Comparison of ENCODE assay signal across 11 mouse cellular contexts in the genomic region with DNA sequence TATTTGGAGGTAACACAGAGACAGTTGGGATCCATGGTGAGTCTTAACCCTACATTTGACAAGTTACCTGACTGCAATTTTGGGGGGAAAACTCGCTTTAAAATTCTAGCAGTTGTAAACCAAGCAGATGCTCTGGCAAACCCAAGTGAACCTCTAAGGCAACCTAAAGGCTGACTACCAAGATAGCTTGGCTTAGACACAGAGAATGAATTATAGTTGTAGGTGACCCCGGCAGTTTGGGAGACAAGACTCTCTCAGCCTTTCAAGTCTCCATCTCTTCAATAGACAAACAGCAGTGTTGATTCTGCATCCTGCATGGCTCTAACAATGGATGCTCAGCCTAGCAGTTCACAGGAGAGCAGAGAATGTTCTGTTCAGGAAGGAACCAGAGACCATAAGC. TPM values are rescaled to one million over a fixed set of nuclear protein-coding genes. Genes with fewer than 3 reads are reported as not detected.
DNase-seq lines count a peak whose midpoint lies in the region; ATAC-seq and TF ChIP-seq lines count a peak whose summit lies in the region.
"Had no signal": no experiment of that assay in that cellular context is flagged by ENCODE, and none has a peak within 500 bp of the region (broad histone marks: within the 10 kb centered on the region; RNA-seq: fewer than 3 reads in every experiment).

A gene (plus strand): TSS at position 301 of the 400 bp plus-strand sequence.

- peak within 1 kb of the TSS; percentile 82 for H3K4me3 ChIP-seq in layer of hippocampus, adult 2 months
- H3K4me3 ChIP-seq in embryonic fibroblast, embryonic 13.5 days (ENCODE audit: insufficient read depth, low read length) = peak within 1 kb of the TSS; percentile 39
- H3K4me3 ChIP-seq in midbrain, postnatal 0 days (ENCODE audit: low read depth, low read length) = peak within 1 kb of the TSS; percentile 75

- no peaks in the 10 kb centered on the region for H3K36me3 ChIP-seq in midbrain, postnatal 0 days (ENCODE audit: insufficient read depth, low read length)

- no peaks in the 10 kb centered on the region for H3K4me1 ChIP-seq in embryonic fibroblast, embryonic 13.5 days (ENCODE audit: control insufficient read depth, insufficient read depth, low read length)
- H3K4me1 ChIP-seq in midbrain, postnatal 0 days (ENCODE audit: insufficient read depth, low read length) = no peaks in the 10 kb centered on the region

- 89% methylated on average over 2 of the region's 2 CpGs for WGBS in midbrain, postnatal 0 days

- TF ChIP-seq POLR2A in embryonic fibroblast, embryonic 13.5 days (IDR thresholded peaks at IDR 0.05; ENCODE audit: low read depth, low read length) = no peak

- H3K27ac ChIP-seq in layer of hippocampus, adult 2 months = 0 out of 2 replicates have a peak within 1 kb of the TSS, but pooled peaks have one; percentile 94
- H3K27ac ChIP-seq in embryonic fibroblast, embryonic 13.5 days (ENCODE audit: insufficient read depth, low read length) = no peak within 1 kb of the TSS
- H3K27ac ChIP-seq in midbrain, postnatal 0 days (ENCODE audit: low read depth, low read length) = no peak within 1 kb of the TSS
- H3K27ac ChIP-seq: liver, embryonic 14.5 days had no signal

- H3K4me2 ChIP-seq in midbrain, postnatal 0 days (ENCODE audit: low read depth, low read length, poor library complexity, severe bottlenecking) = peak within 1 kb of the TSS; percentile 96

- no peak for TF ChIP-seq CTCF in layer of hippocampus, adult 2 months (conservative IDR thresholded peaks at IDR 0.05)
- TF ChIP-seq CTCF in embryonic fibroblast, embryonic 13.5 days (IDR thresholded peaks at IDR 0.05; ENCODE audit: borderline replicate concordance, insufficient read depth, low read length) = no peak
- no peak for TF ChIP-seq CTCF in midbrain, postnatal 0 days (IDR thresholded peaks at IDR 0.05)

- ATAC-seq in midbrain, postnatal 0 days (ENCODE audit: low FRiP score) = no peak

- H3K27me3 ChIP-seq in midbrain, postnatal 0 days (ENCODE audit: insufficient read depth, low read length) = no peaks in the 10 kb centered on the region

- DNase-seq in layer of hippocampus, adult 2 months (ENCODE audit: low spot score in 2 of 2) = no peak
- DNase-seq in layer of hippocampus, adult 11-12 months (ENCODE audit: low spot score) = no peak
- no peak for DNase-seq in layer of hippocampus, postnatal 10 days (ENCODE audit: low spot score in 2 of 2)
- no peak for DNase-seq in midbrain, postnatal 0 days (ENCODE audit: low spot score)
- DNase-seq in cerebellum, postnatal 25 days = no peak
- no peak for DNase-seq in right cerebral cortex, postnatal 10 days (ENCODE audit: low spot score in 2 of 2)
- DNase-seq in right cerebral cortex, postnatal 36 days (ENCODE audit: low spot score in 2 of 2) = no peak

- no peaks in the 10 kb centered on the region for H3K9me3 ChIP-seq in midbrain, postnatal 0 days (ENCODE audit: low read length)

- 0 out of 2 replicates have a peak within 1 kb of the TSS, but pooled peaks have one; percentile 66 for H3K9ac ChIP-seq in midbrain, postnatal 0 days (replicated peaks; ENCODE audit: low read length, poor library complexity, severe bottlenecking)
- H3K9ac ChIP-seq: liver, embryonic 14.5 days had no signal

RNA-seq across cellular contexts. Expression of the gene that starts here (rescaled TPM):
- total RNA-seq in layer of hippocampus, adult 2 months (2021) = 10 to 100 TPM; 37.8 to 41.5 TPM
- polyA plus RNA-seq in embryonic fibroblast, embryonic 13.5 days (2011; ENCODE audit: insufficient read length, low read depth, missing spikeins) = 5.9 and 8.0 TPM in 2 replicates
- 10 to 100 TPM; 44.2 to 48.2 TPM for total RNA-seq in layer of hippocampus, postnatal 10 days (2021)
- 30.1 and 35.7 TPM in 2 replicates for total RNA-seq in midbrain, postnatal 0 days (2014; rRNA removed)
- 28.6 and 32.1 TPM in 2 replicates for polyA plus RNA-seq in midbrain, postnatal 0 days (2015; fragmentation: Nextera tagmentation; extraction: Ambion mirVana)
- total RNA-seq: common myeloid progenitor, adult 5-6 weeks had no signal
- polyA plus RNA-seq: spleen, adult 2 months had no signal
